Mouse (Mus musculus) brain, embryonic 14.5 days (tissue): ENCODE data around the gene Dennd1a.

Source experiments
- CTCF ChIP-seq: fragments of 200-500 bp; IDR thresholded peaks from 2 replicates; pipeline ENCODE4 v1.5.1; 2012; ENCODE audit warnings: inconsistent platforms, mild to moderate bottlenecking, moderate library complexity, borderline replicate concordance; ENCODE audit not compliant: insufficient read depth, insufficient read length; ENCODE audit errors: extremely low read depth
- POLR2A ChIP-seq: fragments of 200-500 bp; IDR thresholded peaks from 2 replicates; pipeline ENCODE4 v1.6.1; 2012; ENCODE audit warnings: mild to moderate bottlenecking, inconsistent platforms, borderline replicate concordance; ENCODE audit not compliant: poor library complexity, insufficient read depth, insufficient read length, severe bottlenecking; ENCODE audit errors: extremely low read depth

DNA sequence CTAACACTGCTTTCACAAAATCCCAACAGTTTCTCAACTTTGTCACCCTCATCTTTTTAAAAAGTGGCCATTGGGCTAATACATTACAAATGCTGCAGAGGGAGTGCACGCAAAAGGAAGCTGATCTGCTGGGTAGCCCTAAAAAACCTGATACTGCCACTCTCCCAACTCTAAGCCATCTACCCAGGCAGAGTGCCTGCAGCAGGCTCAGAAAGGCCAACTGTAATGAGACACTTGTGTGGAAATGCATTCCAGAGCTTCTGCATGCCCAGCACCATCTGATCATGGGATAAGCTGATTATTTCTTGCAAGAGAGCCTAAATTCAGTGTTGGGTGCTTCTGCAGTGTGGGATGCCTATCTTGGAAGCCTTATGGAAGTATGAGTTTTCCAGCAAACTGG lies 49.6 kb downstream of the Dennd1a start:
- TF ChIP-seq POLR2A: no peak
- no peak for TF ChIP-seq CTCF
